Mouse (Mus musculus) adrenal gland, postnatal 36 days (tissue): ENCODE data around the gene Pheta1. TPM values are rescaled to one million over a fixed set of nuclear protein-coding genes. Genes with fewer than 3 reads are reported as not detected.

Experiments used
- DNase-seq, 2 experiments: peaks; one replicate each; pipeline ENCODE4 v3.0.0; 2021; ENCODE audit warnings: mixed read lengths in 1 of 2
- long read RNA-seq, 2 experiments: library from polyadenylated mRNA; stranded (forward); transcript quantifications; one replicate each; pipeline ENCODE4 v2.0.0; 2021; ENCODE audit warnings: borderline sequencing depth in 2 of 2
- total RNA-seq, 2 experiments: library from RNA; stranded (reverse); gene quantifications; 2 replicates each; pipeline ENCODE4 v1.2.3; 2021

Pheta1 gene
- 1 to 10 TPM; 5.5 to 7.0 TPM for total RNA-seq
- long read RNA-seq, experiment 1, transcript Pheta1-201 (4 exons, 2,368 nt), result major isoform, 8 of 18 reads
- long read RNA-seq, experiment 1, partial matches to known transcripts, result 2 of 18 reads
- long read RNA-seq, experiment 1, other reads (novel, unspliced or antisense), result 3 of 18 reads
- long read RNA-seq, experiment 2, partial matches to known transcripts, result 0 of 7 reads
- long read RNA-seq, experiment 2, other reads (novel, unspliced or antisense), result 1 of 7 reads

GRCm38 (mm10) chr5:121848743-121849142 is at the start of gene Pheta1:
TSS of gene Pheta1 (plus strand) at chr5:121848984.
- peak; percentile 94 to 95 for DNase-seq

GRCm38 (mm10) chr5:121807186-121807585 is 41.6 kb upstream of the Pheta1 start:
- DNase-seq, result no peak

GRCm38 (mm10) chr5:121808202-121808601 is 40.6 kb upstream of the Pheta1 start:
- DNase-seq, result no peak

GRCm38 (mm10) chr5:121809667-121810224 is 39.0 kb upstream of the Pheta1 start:
- peak; percentile 52 to 73 for DNase-seq

GRCm38 (mm10) chr5:121810331-121811151 is 38.2 kb upstream of the Pheta1 start:
- no peak for DNase-seq

- no peak for DNase-seq
These were observed 37.3 kb upstream of the Pheta1 start for GRCm38 (mm10) chr5:121811485-121811931.

GRCm38 (mm10) chr5:121812526-121813243 is 36.1 kb upstream of the Pheta1 start:
- DNase-seq, result no peak

- no peak for DNase-seq
These were observed 35.0 kb upstream of the Pheta1 start for GRCm38 (mm10) chr5:121813744-121814143.

- peak; percentile 53 to 74 for DNase-seq
These were observed 33.7 kb upstream of the Pheta1 start for GRCm38 (mm10) chr5:121815067-121815466.

GRCm38 (mm10) chr5:121815867-121816380 is 32.9 kb upstream of the Pheta1 start:
- no peak for DNase-seq

- DNase-seq, result no peak
These were observed 32.2 kb upstream of the Pheta1 start for GRCm38 (mm10) chr5:121816611-121817010.

- no peak for DNase-seq
These were observed 31.2 kb upstream of the Pheta1 start for GRCm38 (mm10) chr5:121817551-121817950.

- no peak for DNase-seq
These were observed 30.4 kb upstream of the Pheta1 start for GRCm38 (mm10) chr5:121818401-121818800.

- no peak for DNase-seq
These were observed 29.9 kb upstream of the Pheta1 start for GRCm38 (mm10) chr5:121818862-121819261.

- no peak for DNase-seq
These were observed 29.2 kb upstream of the Pheta1 start for GRCm38 (mm10) chr5:121819559-121819958.

- no peak for DNase-seq
These were observed 28.6 kb upstream of the Pheta1 start for GRCm38 (mm10) chr5:121820161-121820560.

GRCm38 (mm10) chr5:121820657-121821056 is 28.1 kb upstream of the Pheta1 start:
- no peak for DNase-seq

- no peak for DNase-seq
These were observed 27.7 kb upstream of the Pheta1 start for GRCm38 (mm10) chr5:121821116-121821515.

- no peak for DNase-seq
These were observed 27.2 kb upstream of the Pheta1 start for GRCm38 (mm10) chr5:121821552-121821951.

GRCm38 (mm10) chr5:121822786-121823505 is 25.8 kb upstream of the Pheta1 start:
- DNase-seq, result no peak

GRCm38 (mm10) chr5:121823668-121824067 is 25.1 kb upstream of the Pheta1 start:
- DNase-seq, result no peak
